Mouse (Mus musculus): ENCODE data around the gene Abhd17a. TPM values are rescaled to one million over a fixed set of nuclear protein-coding genes. Genes with fewer than 3 reads are reported as not detected.

The Abhd17a gene
- polyA plus RNA-seq, 1 experiment = 310 TPM

GRCm38 (mm10) chr10:80546945-80547344, 43.2 kb downstream of the Abhd17a start:
- Histone ChIP-seq H3K4me1 (replicated peaks; ENCODE audit: control insufficient read depth, insufficient read depth, low read length) (peaks cover 3% of the 10 kb centered on the region; the same call in 1 of the 2 replicates), H3K4me3 (ENCODE audit: control insufficient read depth, insufficient read depth, low read length) (no peak overlapping the region), H3K27me3 (ENCODE audit: control insufficient read depth, insufficient read depth, low read length) (no peaks in the 10 kb centered on the region), H3K36me3 (ENCODE audit: control insufficient read depth, insufficient read depth, low read length) (peaks cover 64% of the 10 kb centered on the region), H3K27ac (ENCODE audit: control insufficient read depth, insufficient read depth, low read length) (no peak overlapping the region)
- 98% methylated on average over 4 of the region's 4 CpGs for WGBS
- TF ChIP-seq CTCF (IDR thresholded peaks at IDR 0.05; ENCODE audit: borderline replicate concordance, control insufficient read depth, extremely low read depth, insufficient read depth, low read length, poor library complexity) = no peak
- TF ChIP-seq POLR2A (IDR thresholded peaks at IDR 0.05; ENCODE audit: control insufficient read depth, extremely low read depth, insufficient read depth, low read length, poor library complexity) = no peak
- DNase-seq = no peak

GRCm38 (mm10) chr10:80545590-80545989, 44.6 kb downstream of the Abhd17a start:
- DNase-seq = no peak
- TF ChIP-seq POLR2A (IDR thresholded peaks at IDR 0.05; ENCODE audit: control insufficient read depth, extremely low read depth, insufficient read depth, low read length, poor library complexity) (no peak), CTCF (IDR thresholded peaks at IDR 0.05; ENCODE audit: borderline replicate concordance, control insufficient read depth, extremely low read depth, insufficient read depth, low read length, poor library complexity) (no peak)
- H3K27ac ChIP-seq (ENCODE audit: control insufficient read depth, insufficient read depth, low read length) = no peak overlapping the region
- peaks cover 67% of the 10 kb centered on the region for H3K36me3 ChIP-seq (ENCODE audit: control insufficient read depth, insufficient read depth, low read length)
- peaks cover 3% of the 10 kb centered on the region; the same call in 1 of the 2 replicates for H3K4me1 ChIP-seq (replicated peaks; ENCODE audit: control insufficient read depth, insufficient read depth, low read length)
- no peaks in the 10 kb centered on the region for H3K27me3 ChIP-seq (ENCODE audit: control insufficient read depth, insufficient read depth, low read length)
- H3K4me3 ChIP-seq (ENCODE audit: control insufficient read depth, insufficient read depth, low read length) = no peak overlapping the region
- WGBS = 92% methylated on average over 8 of the region's 8 CpGs

DNA sequence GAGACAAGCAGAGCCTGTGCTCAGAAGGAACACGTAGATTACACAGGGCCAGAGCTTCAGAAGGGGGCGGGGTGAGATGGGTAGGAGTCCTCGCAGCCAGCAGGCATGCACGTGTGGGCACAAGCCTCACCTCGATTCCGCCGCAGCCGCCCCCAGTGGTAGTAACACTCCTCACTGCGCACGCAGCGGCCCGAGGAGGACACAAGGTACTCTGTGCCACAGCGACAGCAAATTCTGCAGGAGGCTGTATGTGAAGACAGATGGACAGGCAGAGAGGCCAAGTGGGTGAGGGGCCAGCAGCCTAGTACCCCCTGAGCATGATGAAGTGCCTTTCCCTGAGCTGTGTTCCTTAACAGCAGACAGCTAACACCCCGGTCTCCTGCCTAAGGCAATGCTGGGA, 46.3 kb downstream of the Abhd17a start:
- no peak overlapping the region for H3K4me3 ChIP-seq (ENCODE audit: control insufficient read depth, insufficient read depth, low read length)
- no peak for DNase-seq
- peaks cover 10% of the 10 kb centered on the region for H3K4me1 ChIP-seq (replicated peaks; ENCODE audit: control insufficient read depth, insufficient read depth, low read length)
- H3K27ac ChIP-seq (ENCODE audit: control insufficient read depth, insufficient read depth, low read length) = no peak overlapping the region
- no peak for TF ChIP-seq POLR2A (IDR thresholded peaks at IDR 0.05; ENCODE audit: control insufficient read depth, extremely low read depth, insufficient read depth, low read length, poor library complexity)
- TF ChIP-seq CTCF (IDR thresholded peaks at IDR 0.05; ENCODE audit: borderline replicate concordance, control insufficient read depth, extremely low read depth, insufficient read depth, low read length, poor library complexity) = no peak
- WGBS = 79% methylated on average over 14 of the region's 14 CpGs
- peaks cover 53% of the 10 kb centered on the region for H3K36me3 ChIP-seq (ENCODE audit: control insufficient read depth, insufficient read depth, low read length)
- no peaks in the 10 kb centered on the region for H3K27me3 ChIP-seq (ENCODE audit: control insufficient read depth, insufficient read depth, low read length)

DNA sequence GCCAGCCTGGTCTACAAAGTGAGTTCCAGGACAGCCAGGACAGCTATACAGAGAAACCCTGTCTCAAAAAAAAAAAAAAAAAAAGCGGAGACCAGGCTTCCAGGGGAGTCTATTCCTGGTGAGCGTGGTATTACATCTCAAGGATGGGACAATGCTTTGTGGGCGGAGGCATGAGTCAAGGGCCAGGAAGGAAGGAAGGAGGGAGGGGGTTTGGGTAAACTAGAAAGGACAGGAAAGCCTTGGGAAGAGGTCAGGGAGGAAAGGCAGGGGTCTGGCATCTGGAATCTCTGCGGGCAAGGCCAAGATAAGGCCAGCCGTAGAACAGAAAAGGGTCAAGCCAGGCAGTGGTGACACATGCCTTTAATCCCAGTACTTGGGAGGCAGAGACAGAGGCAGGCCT, 50.6 kb downstream of the Abhd17a start:
- WGBS = 63% methylated on average over 5 of the region's 5 CpGs
- DNase-seq = no peak
- no peak overlapping the region for H3K4me3 ChIP-seq (ENCODE audit: control insufficient read depth, insufficient read depth, low read length)
- H3K27ac ChIP-seq (ENCODE audit: control insufficient read depth, insufficient read depth, low read length) = no peak overlapping the region
- TF ChIP-seq POLR2A (IDR thresholded peaks at IDR 0.05; ENCODE audit: control insufficient read depth, extremely low read depth, insufficient read depth, low read length, poor library complexity) (no peak), CTCF (IDR thresholded peaks at IDR 0.05; ENCODE audit: borderline replicate concordance, control insufficient read depth, extremely low read depth, insufficient read depth, low read length, poor library complexity) (no peak)
- H3K36me3 ChIP-seq (ENCODE audit: control insufficient read depth, insufficient read depth, low read length) = peaks cover 25% of the 10 kb centered on the region
- peaks cover 8% of the 10 kb centered on the region for H3K4me1 ChIP-seq (replicated peaks; ENCODE audit: control insufficient read depth, insufficient read depth, low read length)
- no peaks in the 10 kb centered on the region for H3K27me3 ChIP-seq (ENCODE audit: control insufficient read depth, insufficient read depth, low read length)

DNA sequence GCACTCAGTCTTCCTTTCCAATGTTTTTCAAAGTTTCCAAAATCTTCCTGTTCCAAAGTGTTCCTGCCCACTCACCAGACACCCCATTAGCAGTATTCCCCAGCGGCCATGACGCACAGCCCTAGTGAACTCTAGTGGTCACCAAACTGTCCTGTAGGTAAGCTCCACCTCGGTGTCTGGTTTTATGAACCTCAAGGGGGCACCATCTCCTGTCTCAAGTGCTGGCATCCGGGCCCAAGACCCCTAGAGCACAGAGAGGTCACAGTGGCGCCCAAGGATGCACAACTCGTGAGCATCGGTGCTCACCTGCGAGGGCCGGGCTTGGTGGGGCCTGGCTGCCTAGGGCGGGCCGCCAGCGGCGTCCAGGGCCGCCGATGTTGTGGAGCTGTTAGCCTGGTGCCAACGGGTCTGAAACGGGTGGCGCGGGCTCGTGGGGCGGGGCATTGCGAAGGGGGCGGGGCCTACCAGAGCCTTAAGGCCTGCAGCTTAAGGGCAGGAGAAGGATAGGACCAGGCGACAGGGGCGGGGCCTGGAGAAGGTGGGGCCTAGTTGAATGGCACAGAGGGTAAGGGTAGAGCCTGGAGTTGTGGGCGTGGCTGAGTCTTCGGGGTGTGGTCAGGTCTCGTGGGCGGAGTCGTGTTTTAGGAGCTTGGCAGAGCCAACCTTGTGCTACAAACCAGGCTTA, 51.3 kb downstream of the Abhd17a start, which contains the start of gene Atp8b3:
Atp8b3 (minus strand) TSS at position 415 of the 685 bp plus-strand sequence.
- Histone ChIP-seq H3K27ac (ENCODE audit: control insufficient read depth, insufficient read depth, low read length) (no peak within 1 kb of the TSS), H3K27me3 (ENCODE audit: control insufficient read depth, insufficient read depth, low read length) (no peaks in the 10 kb centered on the region), H3K36me3 (ENCODE audit: control insufficient read depth, insufficient read depth, low read length) (peaks cover 19% of the 10 kb centered on the region), H3K4me3 (ENCODE audit: control insufficient read depth, insufficient read depth, low read length) (peak within 1 kb of the TSS; percentile 33), H3K4me1 (replicated peaks; ENCODE audit: control insufficient read depth, insufficient read depth, low read length) (peaks cover 8% of the 10 kb centered on the region)
- 3% methylated on average over 30 of the region's 30 CpGs for WGBS
- peak; percentile 76 for DNase-seq
- TF ChIP-seq CTCF (IDR thresholded peaks at IDR 0.05; ENCODE audit: borderline replicate concordance, control insufficient read depth, extremely low read depth, insufficient read depth, low read length, poor library complexity) (no peak), POLR2A (IDR thresholded peaks at IDR 0.05; ENCODE audit: control insufficient read depth, extremely low read depth, insufficient read depth, low read length, poor library complexity) (no peak)

DNA sequence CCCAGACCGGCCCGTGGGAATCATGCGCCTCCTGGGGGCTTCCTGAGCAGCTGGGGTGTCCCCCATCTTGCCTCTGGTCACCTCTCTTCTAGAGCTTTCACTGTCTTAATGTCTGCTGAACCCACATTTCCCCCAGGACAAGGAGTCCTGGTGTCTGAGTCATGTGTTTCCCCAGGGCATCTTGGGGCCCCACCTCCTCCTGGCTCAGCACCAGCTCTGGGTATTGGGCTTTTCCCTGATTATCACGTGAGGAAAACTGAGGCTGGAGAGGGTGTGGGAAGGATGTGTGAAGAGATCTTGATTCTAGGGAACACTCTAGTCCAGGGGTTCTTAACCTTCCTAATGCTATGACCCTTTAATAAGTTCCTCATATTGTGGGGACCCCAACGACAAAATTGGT, 52.0 kb downstream of the Abhd17a start:
- Histone ChIP-seq H3K4me1 (replicated peaks; ENCODE audit: control insufficient read depth, insufficient read depth, low read length) (peaks cover 8% of the 10 kb centered on the region), H3K27me3 (ENCODE audit: control insufficient read depth, insufficient read depth, low read length) (no peaks in the 10 kb centered on the region), H3K27ac (ENCODE audit: control insufficient read depth, insufficient read depth, low read length) (no peak overlapping the region), H3K36me3 (ENCODE audit: control insufficient read depth, insufficient read depth, low read length) (peaks cover 12% of the 10 kb centered on the region), H3K4me3 (ENCODE audit: control insufficient read depth, insufficient read depth, low read length) (no peak overlapping the region)
- DNase-seq = no peak
- 54% methylated on average over 5 of the region's 5 CpGs for WGBS
- TF ChIP-seq POLR2A (IDR thresholded peaks at IDR 0.05; ENCODE audit: control insufficient read depth, extremely low read depth, insufficient read depth, low read length, poor library complexity) (no peak), CTCF (IDR thresholded peaks at IDR 0.05; ENCODE audit: borderline replicate concordance, control insufficient read depth, extremely low read depth, insufficient read depth, low read length, poor library complexity) (no peak)

All from thymus, adult 2 months (tissue).